Mouse (Mus musculus): ENCODE measurements around the gene Gm20547. TPM values are rescaled to one million over a fixed set of nuclear protein-coding genes. Genes with fewer than 3 reads are reported as not detected.

Gene Gm20547
- total and polyA plus RNA-seq, 2 experiments, result 0.09 TPM; not detected in 1

- no peaks in the 10 kb centered on the region for H3K27me3 ChIP-seq (ENCODE audit: control insufficient read depth, insufficient read depth, low read length)
Observed at GRCm38 (mm10) chr17:34858670-34859069, 23.2 kb downstream of the Gm20547 start.

GRCm38 (mm10) chr17:34855825-34856224, 26.0 kb downstream of the Gm20547 start:
- Histone ChIP-seq H3K36me3 (ENCODE audit: control insufficient read depth, insufficient read depth, low read length) (peaks cover 53% of the 10 kb centered on the region), H3K4me3 (ENCODE audit: insufficient read depth, low read depth, low read length) (no peak overlapping the region), H3K4me1 (ENCODE audit: control insufficient read depth, insufficient read depth, low read length) (peaks cover 53% of the 10 kb centered on the region), H3K27ac (replicated peaks; ENCODE audit: insufficient read depth, low read depth, low read length) (peak overlapping the region; percentile 24; the same call in 1 of the 2 replicates), H3K9ac (ENCODE audit: low read depth, low read length) (peak overlapping the region; percentile 9; the same call in 1 of the 2 replicates), H3K27me3 (ENCODE audit: control insufficient read depth, insufficient read depth, low read length) (no peaks in the 10 kb centered on the region), H3K79me2 (ENCODE audit: control insufficient read depth, insufficient read depth, low read length) (no peaks in the 10 kb centered on the region)
- WGBS, result 18% methylated on average over 3 of the region's 3 CpGs
- peak; percentile 25 for DNase-seq (ENCODE audit: extremely low read depth, low read depth, low spot score)
- TF ChIP-seq POLR2A (IDR thresholded peaks at IDR 0.05; ENCODE audit: extremely low read depth, insufficient read depth, low read length), result no peak
- peak; percentile 87 for TF ChIP-seq CTCF (IDR thresholded peaks at IDR 0.05; ENCODE audit: low read depth, low read length)

More at GRCm38 (mm10) chr17:34858670-34859069, 23.2 kb downstream of the Gm20547 start:
- H3K4me3 ChIP-seq (ENCODE audit: insufficient read depth, low read depth, low read length), result no peak overlapping the region
- H3K4me1 ChIP-seq (ENCODE audit: control insufficient read depth, insufficient read depth, low read length), result peaks cover 48% of the 10 kb centered on the region
- H3K27ac ChIP-seq (replicated peaks; ENCODE audit: insufficient read depth, low read depth, low read length), result peak overlapping the region; percentile 32
- no peak for DNase-seq (ENCODE audit: extremely low read depth, low read depth, low spot score)
- H3K36me3 ChIP-seq (ENCODE audit: control insufficient read depth, insufficient read depth, low read length), result peaks cover 50% of the 10 kb centered on the region
- 65% methylated on average over 4 of the region's 4 CpGs for WGBS
- no peak for TF ChIP-seq POLR2A (IDR thresholded peaks at IDR 0.05; ENCODE audit: extremely low read depth, insufficient read depth, low read length)
- no peak for TF ChIP-seq CTCF (IDR thresholded peaks at IDR 0.05; ENCODE audit: low read depth, low read length)
- H3K79me2 ChIP-seq (ENCODE audit: control insufficient read depth, insufficient read depth, low read length), result peaks cover 4% of the 10 kb centered on the region; the same call in 1 of the 2 replicates
- no peak overlapping the region for H3K9ac ChIP-seq (ENCODE audit: low read depth, low read length)

GRCm38 (mm10) chr17:34854761-34855160, 27.1 kb downstream of the Gm20547 start:
- Histone ChIP-seq H3K36me3 (ENCODE audit: control insufficient read depth, insufficient read depth, low read length) (peaks cover 46% of the 10 kb centered on the region), H3K4me1 (ENCODE audit: control insufficient read depth, insufficient read depth, low read length) (peaks cover 48% of the 10 kb centered on the region), H3K79me2 (ENCODE audit: control insufficient read depth, insufficient read depth, low read length) (no peaks in the 10 kb centered on the region), H3K4me3 (ENCODE audit: insufficient read depth, low read depth, low read length) (no peak overlapping the region), H3K9ac (ENCODE audit: low read depth, low read length) (no peak overlapping the region), H3K27me3 (ENCODE audit: control insufficient read depth, insufficient read depth, low read length) (no peaks in the 10 kb centered on the region), H3K27ac (replicated peaks; ENCODE audit: insufficient read depth, low read depth, low read length) (peak overlapping the region; percentile 9)
- peak; percentile 79 for DNase-seq (ENCODE audit: extremely low read depth, low read depth, low spot score)
- TF ChIP-seq CTCF (IDR thresholded peaks at IDR 0.05; ENCODE audit: low read depth, low read length) (no peak), POLR2A (IDR thresholded peaks at IDR 0.05; ENCODE audit: extremely low read depth, insufficient read depth, low read length) (0 out of 2 replicates have a peak, but pooled peaks have one; percentile 33)
- WGBS, result 23% methylated on average over 3 of the region's 3 CpGs

GRCm38 (mm10) chr17:34853511-34853910, 28.3 kb downstream of the Gm20547 start:
- Histone ChIP-seq H3K9ac (ENCODE audit: low read depth, low read length) (no peak overlapping the region), H3K27ac (replicated peaks; ENCODE audit: insufficient read depth, low read depth, low read length) (peak overlapping the region; percentile 60), H3K27me3 (ENCODE audit: control insufficient read depth, insufficient read depth, low read length) (no peaks in the 10 kb centered on the region), H3K36me3 (ENCODE audit: control insufficient read depth, insufficient read depth, low read length) (peaks cover 34% of the 10 kb centered on the region), H3K4me3 (ENCODE audit: insufficient read depth, low read depth, low read length) (no peak overlapping the region), H3K79me2 (ENCODE audit: control insufficient read depth, insufficient read depth, low read length) (no peaks in the 10 kb centered on the region; the same call in 1 of the 2 replicates), H3K4me1 (ENCODE audit: control insufficient read depth, insufficient read depth, low read length) (peaks cover 43% of the 10 kb centered on the region)
- WGBS, result 32% methylated on average over 8 of the region's 8 CpGs
- DNase-seq (ENCODE audit: extremely low read depth, low read depth, low spot score), result peak; percentile 85
- no peak for TF ChIP-seq CTCF (IDR thresholded peaks at IDR 0.05; ENCODE audit: low read depth, low read length)
- TF ChIP-seq POLR2A (IDR thresholded peaks at IDR 0.05; ENCODE audit: extremely low read depth, insufficient read depth, low read length), result no peak

- H3K79me2 ChIP-seq (ENCODE audit: control insufficient read depth, insufficient read depth, low read length), result no peaks in the 10 kb centered on the region; the same call in 1 of the 2 replicates
- TF ChIP-seq POLR2A (IDR thresholded peaks at IDR 0.05; ENCODE audit: extremely low read depth, insufficient read depth, low read length) (no peak), CTCF (IDR thresholded peaks at IDR 0.05; ENCODE audit: low read depth, low read length) (no peak)
- no peaks in the 10 kb centered on the region for H3K27me3 ChIP-seq (ENCODE audit: control insufficient read depth, insufficient read depth, low read length)
- H3K27ac ChIP-seq (replicated peaks; ENCODE audit: insufficient read depth, low read depth, low read length), result peak overlapping the region; percentile 77
- peaks cover 15% of the 10 kb centered on the region for H3K36me3 ChIP-seq (ENCODE audit: control insufficient read depth, insufficient read depth, low read length)
- peak; percentile 53 for DNase-seq (ENCODE audit: extremely low read depth, low read depth, low spot score)
- H3K4me1 ChIP-seq (ENCODE audit: control insufficient read depth, insufficient read depth, low read length), result peaks cover 27% of the 10 kb centered on the region; the same call in 1 of the 2 replicates
- H3K9ac ChIP-seq (ENCODE audit: low read depth, low read length), result peak overlapping the region; percentile 84
- WGBS, result 1% methylated on average over 25 of the region's 25 CpGs
- H3K4me3 ChIP-seq (ENCODE audit: insufficient read depth, low read depth, low read length), result peak overlapping the region; percentile 83
Observed at GRCm38 (mm10) chr17:34850517-34851125, 31.2 kb downstream of the Gm20547 start.
